Mouse (Mus musculus) embryonic facial prominence, embryonic 11.5 days (tissue): Measurements from ENCODE around the gene Fbp1. TPM values are rescaled to one million over a fixed set of nuclear protein-coding genes. Genes with fewer than 3 reads are reported as not detected.

Source experiments
- ATAC-seq: fragments of 200-750 bp; cut with Nextera tagmentation; replicated peaks from 2 replicates; pipeline ENCODE4 v1.8.0; 2017; ENCODE audit warnings: low read depth; ENCODE audit not compliant: insufficient number of reproducible peaks, low FRiP score, low TSS enrichment
- DNase-seq: peaks from one replicate; pipeline ENCODE4 v3.0.0-alpha.2; 2015; ENCODE audit warnings: low spot score
- H3K27ac ChIP-seq: fragments of 300-500 bp; sonication (generic); replicated peaks from 2 replicates; pipeline ENCODE4 v1.5.1; 2014; ENCODE audit warnings: mild to moderate bottlenecking, low read depth, low read length, control low read depth
- H3K27me3 ChIP-seq: fragments of 300-500 bp; sonication (generic); 2 replicates; pipeline ENCODE4 v1.6.1; 2014; ENCODE audit warnings: mild to moderate bottlenecking, low read length, moderate library complexity, mixed read lengths; ENCODE audit not compliant: control insufficient read depth, insufficient read depth
- H3K36me3 ChIP-seq: fragments of 300-500 bp; sonication (generic); replicated peaks from 2 replicates; pipeline ENCODE4 v1.6.1; 2014; ENCODE audit warnings: low read depth, mild to moderate bottlenecking, low read length, moderate library complexity, mixed read lengths; ENCODE audit not compliant: control insufficient read depth, insufficient read depth
- H3K4me1 ChIP-seq: fragments of 300-500 bp; sonication (generic); 2 replicates; pipeline ENCODE4 v1.6.1; 2014; ENCODE audit warnings: low read length, mixed read lengths; ENCODE audit not compliant: control insufficient read depth, insufficient read depth
- H3K4me2 ChIP-seq: fragments of 300-500 bp; sonication (generic); 2 replicates; pipeline ENCODE4 v1.6.1; 2014; ENCODE audit warnings: low read depth, mild to moderate bottlenecking, control low read depth, low read length, moderate library complexity
- H3K4me3 ChIP-seq: fragments of 300-500 bp; sonication (generic); 2 replicates; pipeline ENCODE4 v1.5.1; 2014; ENCODE audit warnings: low read depth, low read length, control low read depth
- H3K9ac ChIP-seq: fragments of 300-500 bp; sonication (generic); replicated peaks from 2 replicates; pipeline ENCODE4 v1.6.1; 2014; ENCODE audit warnings: mild to moderate bottlenecking, control low read depth, low read length
- H3K9me3 ChIP-seq: fragments of 300-500 bp; sonication (generic); replicated peaks from 2 replicates; pipeline ENCODE4 v1.6.1; 2016; ENCODE audit warnings: mild to moderate bottlenecking, low read length, inconsistent platforms, mixed read lengths; ENCODE audit not compliant: control insufficient read depth
- WGBS: fragments of 180-500 bp; shearing (Covaris S2); extraction: QIAGEN DNeasy Blood & Tissue Kit; methylation state at CpG from one replicate; pipeline ENCODE4 v1.1.7; 2014; 5-methylcytosine and 5-hydroxymethylcytosine counted together
- polyA plus RNA-seq: library from polyadenylated mRNA; unstranded; fragments of >200 nt; fragmentation: Nextera tagmentation; extraction: Ambion mirVana; gene quantifications from 2 replicates; pipeline ENCODE4 v1.2.1, GENCODE M21; 2014

Gene Fbp1
- polyA plus RNA-seq, 1 experiment from 2014 or later = not detected

GRCm38 (mm10) chr13:62901139-62901538 lies 13.1 kb upstream of the Fbp1 start:
- DNase-seq (no peak), ATAC-seq (no peak)
- Histone ChIP-seq H3K4me1 (no peaks in the 10 kb centered on the region), H3K27me3 (no peaks in the 10 kb centered on the region), H3K27ac (no peak overlapping the region), H3K4me2 (no peak overlapping the region), H3K4me3 (no peak overlapping the region), H3K36me3 (no peaks in the 10 kb centered on the region), H3K9me3 (no peaks in the 10 kb centered on the region), H3K9ac (no peak overlapping the region)

- no peaks in the 10 kb centered on the region for H3K4me1 ChIP-seq
- H3K9me3 ChIP-seq = no peaks in the 10 kb centered on the region
- no peak for DNase-seq
- no peak overlapping the region for H3K27ac ChIP-seq
- no peak overlapping the region for H3K4me2 ChIP-seq
- no peaks in the 10 kb centered on the region for H3K27me3 ChIP-seq
- no peak overlapping the region for H3K9ac ChIP-seq
- 90% methylated on average over 4 of the region's 4 CpGs for WGBS
- H3K36me3 ChIP-seq = no peaks in the 10 kb centered on the region
- H3K4me3 ChIP-seq = no peak overlapping the region
- no peak for ATAC-seq
Measured at GRCm38 (mm10) chr13:62897927-62898646, 10.0 kb upstream of the Fbp1 start.

- H3K4me3 ChIP-seq = no peak overlapping the region
- H3K4me1 ChIP-seq = no peaks in the 10 kb centered on the region
- DNase-seq (no peak), ATAC-seq (no peak)
- 79% methylated on average over 9 of the region's 9 CpGs for WGBS
- no peaks in the 10 kb centered on the region for H3K9me3 ChIP-seq
- peaks cover 8% of the 10 kb centered on the region for H3K27me3 ChIP-seq
- no peak overlapping the region for H3K4me2 ChIP-seq
- no peaks in the 10 kb centered on the region for H3K36me3 ChIP-seq
- H3K27ac ChIP-seq = no peak overlapping the region
- H3K9ac ChIP-seq = no peak overlapping the region
Measured at GRCm38 (mm10) chr13:62893044-62893842, 5.2 kb upstream of the Fbp1 start.

GRCm38 (mm10) chr13:62889311-62889710 lies 1.2 kb upstream of the Fbp1 start:
- ATAC-seq = no peak
- 76% methylated on average over 2 of the region's 2 CpGs for WGBS
- Histone ChIP-seq H3K4me3 (no peak overlapping the region), H3K36me3 (no peaks in the 10 kb centered on the region), H3K9ac (no peak overlapping the region), H3K9me3 (no peaks in the 10 kb centered on the region), H3K4me1 (no peaks in the 10 kb centered on the region), H3K27ac (no peak overlapping the region), H3K27me3 (peaks cover 19% of the 10 kb centered on the region), H3K4me2 (no peak overlapping the region)
- DNase-seq = no peak

- H3K36me3 ChIP-seq = no peaks in the 10 kb centered on the region
- no peak overlapping the region for H3K4me3 ChIP-seq
- ATAC-seq (no peak), DNase-seq (no peak)
- 81% methylated on average over 3 of the region's 3 CpGs for WGBS
- H3K4me1 ChIP-seq = no peaks in the 10 kb centered on the region
- no peak overlapping the region for H3K4me2 ChIP-seq
- no peak overlapping the region for H3K9ac ChIP-seq
- peaks cover 19% of the 10 kb centered on the region for H3K27me3 ChIP-seq
- no peaks in the 10 kb centered on the region for H3K9me3 ChIP-seq
- no peak overlapping the region for H3K27ac ChIP-seq
Measured at GRCm38 (mm10) chr13:62884536-62884935, 3.5 kb downstream of the Fbp1 start.

- no peak overlapping the region for H3K4me2 ChIP-seq
- H3K9ac ChIP-seq = no peak overlapping the region
- DNase-seq (no peak), ATAC-seq (no peak)
- H3K4me3 ChIP-seq = no peak overlapping the region
- H3K9me3 ChIP-seq = no peaks in the 10 kb centered on the region
- H3K4me1 ChIP-seq = no peaks in the 10 kb centered on the region
- no peaks in the 10 kb centered on the region for H3K36me3 ChIP-seq
- 92% methylated on average over 9 of the region's 9 CpGs for WGBS
- no peak overlapping the region for H3K27ac ChIP-seq
- H3K27me3 ChIP-seq = peaks cover 17% of the 10 kb centered on the region
Measured at GRCm38 (mm10) chr13:62883925-62884324, 4.2 kb downstream of the Fbp1 start.

GRCm38 (mm10) chr13:62883436-62883835 lies 4.6 kb downstream of the Fbp1 start:
- H3K4me3 ChIP-seq = no peak overlapping the region
- DNase-seq = no peak
- H3K27me3 ChIP-seq = peaks cover 13% of the 10 kb centered on the region
- H3K4me2 ChIP-seq = no peak overlapping the region
- H3K27ac ChIP-seq = no peak overlapping the region
- no peaks in the 10 kb centered on the region for H3K36me3 ChIP-seq
- no peak for ATAC-seq
- H3K9ac ChIP-seq = no peak overlapping the region
- no peaks in the 10 kb centered on the region for H3K9me3 ChIP-seq
- WGBS = 82% methylated on average over 2 of the region's 2 CpGs
- H3K4me1 ChIP-seq = no peaks in the 10 kb centered on the region

- Histone ChIP-seq H3K4me2 (no peak overlapping the region), H3K27ac (no peak overlapping the region), H3K27me3 (peaks cover 7% of the 10 kb centered on the region), H3K9me3 (no peaks in the 10 kb centered on the region), H3K4me1 (no peaks in the 10 kb centered on the region), H3K4me3 (no peak overlapping the region), H3K36me3 (no peaks in the 10 kb centered on the region), H3K9ac (no peak overlapping the region)
- DNase-seq = no peak
- 81% methylated on average over 5 of the region's 5 CpGs for WGBS
- ATAC-seq = no peak
Measured at GRCm38 (mm10) chr13:62882856-62883255, 5.2 kb downstream of the Fbp1 start.
